Mouse (Mus musculus): ENCODE results near the gene Nadk2. TPM values are rescaled to one million over a fixed set of nuclear protein-coding genes. Genes with fewer than 3 reads are reported as not detected.
A peak's percentile ranks its signal among the peaks of the same experiment; 100 is the strongest.

The Nadk2 gene
- polyA plus RNA-seq, 1 experiment from 2014 or later, result 43.1 TPM

DNA sequence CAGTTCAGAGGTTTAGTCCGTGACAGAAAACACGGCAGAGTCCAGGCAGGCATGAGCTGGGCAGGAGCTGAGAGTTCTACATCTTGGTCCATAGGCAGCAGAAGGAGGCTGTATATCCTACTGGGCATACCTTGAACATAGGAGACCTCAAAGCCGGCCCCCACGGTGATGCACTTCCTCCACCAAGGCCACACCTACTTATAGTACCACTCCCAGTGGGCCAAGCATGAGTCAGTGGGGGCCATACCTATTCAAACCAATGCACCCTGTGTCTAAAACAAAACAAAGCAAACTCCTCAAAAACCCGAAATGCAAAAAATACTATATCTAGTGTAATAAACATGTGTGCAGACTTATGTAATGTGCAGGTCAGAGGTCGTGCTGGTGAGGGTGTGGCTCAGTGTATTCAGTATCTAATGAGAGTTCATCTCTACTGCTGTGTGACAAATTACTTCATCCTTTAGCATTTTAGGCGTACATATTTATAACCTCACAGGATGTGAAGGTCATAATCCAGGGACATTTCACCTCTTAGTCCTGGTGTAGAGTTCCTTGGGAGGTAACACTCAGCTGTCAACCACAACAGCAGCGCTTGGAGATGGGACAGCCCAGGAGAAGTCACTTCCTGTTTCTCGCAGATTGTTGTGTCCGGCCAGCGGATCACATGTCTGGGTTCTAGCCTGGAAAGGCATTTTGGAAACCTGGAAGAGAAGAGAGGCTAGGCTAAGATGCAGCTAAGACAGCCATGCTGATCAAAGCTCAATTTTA, 22.7 kb downstream of the Nadk2 start:
- 75% methylated on average over 11 of the region's 11 CpGs for WGBS
- H3K36me3 ChIP-seq, result peaks cover 20% of the 10 kb centered on the region
- H3K9me3 ChIP-seq (replicated peaks), result no peaks in the 10 kb centered on the region
- H3K27me3 ChIP-seq, result no peaks in the 10 kb centered on the region
- peak overlapping the region; percentile 29; the same call in 1 of the 2 replicates for H3K4me2 ChIP-seq (replicated peaks)
- peak overlapping the region; percentile 30; the same call in 1 of the 2 replicates for H3K27ac ChIP-seq
- H3K9ac ChIP-seq, result no peak overlapping the region
- ATAC-seq (ENCODE audit: low FRiP score), result peak; percentile 41; the same call in 1 of the 2 replicates
- H3K4me3 ChIP-seq, result no peak overlapping the region
- H3K4me1 ChIP-seq, result peaks cover 9% of the 10 kb centered on the region

DNA sequence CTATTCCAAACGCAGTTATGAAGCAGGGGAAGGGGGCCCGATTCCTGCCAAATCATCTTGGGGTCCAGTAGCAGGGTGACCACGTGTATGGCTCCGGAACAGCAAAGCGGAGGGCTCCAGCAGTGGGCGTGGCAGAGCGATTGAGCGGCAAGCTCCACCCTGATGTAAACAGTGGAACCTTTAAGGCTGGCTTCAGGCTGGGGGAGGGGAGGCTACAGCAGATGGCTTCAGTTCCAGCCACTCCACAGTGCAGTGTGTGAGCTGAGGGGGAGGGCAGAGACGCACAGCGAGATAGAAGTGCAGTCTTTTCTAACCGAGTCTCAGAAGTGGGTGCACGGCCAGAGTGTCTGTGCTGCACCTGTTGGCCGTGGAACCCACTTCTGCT, 23.3 kb downstream of the Nadk2 start:
- WGBS, result 18% methylated on average over 13 of the region's 13 CpGs
- no peaks in the 10 kb centered on the region for H3K9me3 ChIP-seq (replicated peaks)
- H3K36me3 ChIP-seq, result peaks cover 20% of the 10 kb centered on the region
- H3K4me2 ChIP-seq (replicated peaks), result peak overlapping the region; percentile 29
- peaks cover 9% of the 10 kb centered on the region for H3K4me1 ChIP-seq
- H3K27me3 ChIP-seq, result no peaks in the 10 kb centered on the region
- peak; percentile 94 for ATAC-seq (ENCODE audit: low FRiP score)
- H3K4me3 ChIP-seq, result no peak overlapping the region
- 0 out of 2 replicates have a peak overlapping the region, but pooled peaks have one; percentile 17 for H3K27ac ChIP-seq
- H3K9ac ChIP-seq, result no peak overlapping the region

DNA sequence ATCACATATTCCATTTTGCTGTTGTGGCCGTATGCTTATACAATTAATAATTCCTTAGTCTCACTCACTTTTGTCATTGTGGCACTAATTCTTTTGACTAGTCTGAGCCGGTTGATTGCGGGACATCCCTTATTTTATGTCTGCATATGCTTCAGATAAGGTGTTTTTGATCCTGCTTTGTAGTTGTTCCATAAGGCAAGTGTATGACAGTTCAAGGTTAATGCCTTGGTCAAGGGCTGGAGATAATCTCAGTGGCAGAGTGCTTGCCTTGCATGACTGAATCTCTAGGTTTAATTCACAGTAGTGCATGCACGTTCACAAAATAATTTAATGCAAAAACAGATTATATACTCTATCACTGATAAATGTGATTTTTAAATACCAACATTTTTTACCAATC, 25.8 kb downstream of the Nadk2 start:
- Histone ChIP-seq H3K4me2 (replicated peaks) (no peak overlapping the region), H3K4me3 (no peak overlapping the region), H3K27me3 (no peaks in the 10 kb centered on the region), H3K36me3 (peaks cover 38% of the 10 kb centered on the region), H3K9ac (no peak overlapping the region), H3K27ac (no peak overlapping the region), H3K4me1 (peaks cover 9% of the 10 kb centered on the region), H3K9me3 (replicated peaks) (no peaks in the 10 kb centered on the region)
- ATAC-seq (ENCODE audit: low FRiP score), result no peak
- 95% methylated on average over 4 of the region's 4 CpGs for WGBS

DNA sequence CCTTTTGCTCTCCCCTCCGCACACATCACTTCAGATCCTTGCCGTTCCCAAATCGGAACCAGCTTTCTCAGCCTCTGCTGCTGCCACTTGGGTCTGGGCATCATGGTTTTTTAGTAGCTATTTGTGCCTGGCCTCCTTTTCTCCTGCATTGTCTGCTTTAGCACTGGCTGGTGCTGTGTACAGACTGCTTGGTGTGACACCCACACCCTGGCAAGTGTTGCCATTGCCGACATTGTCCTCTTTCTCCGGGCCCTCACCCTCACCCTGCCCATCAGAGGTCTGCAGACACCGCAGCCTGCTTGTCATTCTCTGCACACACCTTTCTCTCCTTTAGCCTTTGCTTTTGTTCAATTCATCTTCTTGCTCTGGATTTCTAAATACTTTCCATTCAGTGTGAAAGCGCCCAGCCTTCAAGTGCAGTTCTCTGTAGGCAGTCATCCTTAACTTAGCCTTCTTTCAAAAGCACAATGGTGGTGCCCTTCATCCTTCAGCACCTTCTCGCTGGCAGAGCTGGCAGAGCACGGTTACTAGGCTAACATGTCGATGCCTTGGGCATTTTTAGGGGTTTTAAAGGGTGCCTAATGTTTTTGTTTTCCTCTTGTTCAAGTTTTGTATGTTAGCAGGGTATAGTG, 29.5 kb downstream of the Nadk2 start:
- H3K4me2 ChIP-seq (replicated peaks), result no peak overlapping the region
- peaks cover 41% of the 10 kb centered on the region for H3K36me3 ChIP-seq
- H3K9me3 ChIP-seq (replicated peaks), result no peaks in the 10 kb centered on the region
- no peaks in the 10 kb centered on the region for H3K27me3 ChIP-seq
- H3K27ac ChIP-seq, result no peak overlapping the region; the same call in 1 of the 2 replicates
- WGBS, result 84% methylated on average over 10 of the region's 10 CpGs
- no peak for ATAC-seq (ENCODE audit: low FRiP score)
- H3K9ac ChIP-seq, result no peak overlapping the region
- H3K4me1 ChIP-seq, result no peaks in the 10 kb centered on the region
- H3K4me3 ChIP-seq, result no peak overlapping the region

DNA sequence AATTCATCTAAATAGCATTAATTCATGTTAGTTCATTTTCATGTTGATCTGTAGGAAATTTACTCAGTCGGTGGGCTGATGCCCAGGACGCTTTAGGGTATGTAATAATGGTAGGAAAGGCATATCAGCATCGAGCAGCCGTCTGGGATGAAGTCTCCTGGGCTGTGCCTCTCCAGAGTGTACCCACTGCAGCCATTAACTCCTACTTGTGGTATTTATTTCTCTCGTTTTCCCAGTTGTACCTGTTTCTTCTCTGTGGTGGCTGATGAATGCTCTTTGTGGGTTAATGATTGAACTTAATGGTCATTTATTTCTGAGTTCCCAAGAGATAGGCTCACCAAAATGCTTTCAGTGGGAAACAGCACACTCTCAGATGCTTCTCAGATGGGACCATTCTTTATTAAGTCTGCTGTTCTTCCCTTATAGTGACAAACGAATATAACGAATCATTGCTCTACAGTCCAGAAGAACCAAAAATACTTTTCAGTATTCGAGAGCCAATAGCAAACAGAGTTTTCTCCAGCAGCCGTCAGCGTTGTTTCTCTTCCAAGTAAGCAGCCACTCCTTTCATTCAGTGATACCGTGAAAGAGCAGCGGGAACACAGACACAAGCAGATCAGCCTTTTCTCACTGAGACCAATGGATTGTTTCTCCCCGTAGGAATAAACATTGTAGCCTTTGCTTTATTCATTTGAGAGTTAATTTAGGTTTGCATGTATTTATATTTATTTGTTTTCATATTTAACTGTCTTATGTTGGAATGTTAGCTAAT, 35.4 kb downstream of the Nadk2 start:
- Histone ChIP-seq H3K27ac (no peak overlapping the region), H3K9ac (no peak overlapping the region), H3K36me3 (peaks cover 41% of the 10 kb centered on the region), H3K27me3 (no peaks in the 10 kb centered on the region), H3K9me3 (replicated peaks) (no peaks in the 10 kb centered on the region), H3K4me3 (no peak overlapping the region), H3K4me2 (replicated peaks) (no peak overlapping the region), H3K4me1 (no peaks in the 10 kb centered on the region)
- ATAC-seq (ENCODE audit: low FRiP score), result no peak
- 86% methylated on average over 13 of the region's 13 CpGs for WGBS

DNA sequence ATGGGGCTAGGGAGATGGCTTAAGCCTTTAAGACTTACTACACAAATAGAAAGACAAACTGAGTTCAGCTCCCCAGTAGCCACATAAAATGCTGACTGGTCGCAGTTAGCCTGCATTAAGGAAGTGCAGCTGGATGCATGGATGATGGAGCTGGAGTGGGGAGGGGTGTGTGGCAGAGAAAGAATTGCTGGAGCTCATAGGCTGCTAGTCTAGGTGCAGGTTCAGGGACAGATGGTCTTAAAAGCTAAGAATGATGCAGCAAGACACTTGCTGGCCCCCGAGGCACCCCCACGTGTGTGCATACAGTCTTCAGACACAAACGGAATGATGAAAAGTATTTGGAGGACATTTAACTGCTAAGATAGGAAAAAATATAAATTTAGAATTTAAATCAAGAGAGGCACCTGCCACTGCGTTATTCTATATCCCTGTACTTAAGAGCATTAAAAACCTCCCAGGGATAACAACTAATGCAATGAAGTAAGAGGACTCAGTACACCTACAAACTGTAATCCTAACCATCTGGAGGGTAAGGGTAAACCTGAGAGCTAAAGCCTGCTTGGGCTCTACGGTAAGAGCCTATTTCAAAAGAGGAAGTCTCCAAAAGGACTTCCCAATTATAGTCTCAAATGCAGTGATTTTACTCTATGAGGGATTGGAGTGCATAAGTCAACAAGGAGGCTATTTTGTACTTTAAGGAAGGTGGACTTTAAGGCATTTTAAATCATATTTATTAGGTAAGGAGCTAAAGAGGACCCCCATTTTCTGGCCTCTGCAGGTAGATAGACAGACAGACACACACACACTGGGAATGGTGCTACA, 39.7 kb downstream of the Nadk2 start:
- no peak for ATAC-seq (ENCODE audit: low FRiP score)
- no peaks in the 10 kb centered on the region for H3K4me1 ChIP-seq
- H3K9me3 ChIP-seq (replicated peaks), result no peaks in the 10 kb centered on the region
- H3K36me3 ChIP-seq, result peaks cover 57% of the 10 kb centered on the region
- H3K9ac ChIP-seq, result no peak overlapping the region
- no peak overlapping the region for H3K4me3 ChIP-seq
- no peaks in the 10 kb centered on the region for H3K27me3 ChIP-seq
- H3K27ac ChIP-seq, result no peak overlapping the region
- 91% methylated on average over 6 of the region's 6 CpGs for WGBS
- H3K4me2 ChIP-seq (replicated peaks), result no peak overlapping the region

DNA sequence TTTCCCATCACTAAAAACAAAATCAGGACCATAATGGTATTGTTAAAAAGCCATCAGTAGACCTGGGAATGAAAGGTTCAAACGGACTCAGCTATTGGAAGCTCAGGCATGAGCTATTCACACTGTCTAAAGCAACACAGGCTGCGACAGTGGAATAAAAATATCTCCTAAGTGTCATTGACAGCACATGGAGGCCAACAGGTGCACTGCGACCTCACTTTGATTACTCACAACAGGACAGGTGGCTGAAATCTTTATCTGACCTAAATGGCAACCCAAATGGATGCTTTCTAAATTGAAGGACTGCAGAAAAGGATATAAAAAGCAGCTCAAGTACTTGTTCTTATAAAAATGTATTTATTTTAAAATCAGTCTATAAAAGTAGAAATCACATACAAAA, 40.6 kb downstream of the Nadk2 start:
- no peaks in the 10 kb centered on the region for H3K4me1 ChIP-seq
- H3K27me3 ChIP-seq, result no peaks in the 10 kb centered on the region
- peaks cover 59% of the 10 kb centered on the region for H3K36me3 ChIP-seq
- H3K9me3 ChIP-seq (replicated peaks), result no peaks in the 10 kb centered on the region
- no peak overlapping the region for H3K4me2 ChIP-seq (replicated peaks)
- no peak overlapping the region for H3K4me3 ChIP-seq
- WGBS, result 75% methylated on average over 3 of the region's 3 CpGs
- H3K9ac ChIP-seq, result no peak overlapping the region
- ATAC-seq (ENCODE audit: low FRiP score), result no peak
- no peak overlapping the region for H3K27ac ChIP-seq

DNA sequence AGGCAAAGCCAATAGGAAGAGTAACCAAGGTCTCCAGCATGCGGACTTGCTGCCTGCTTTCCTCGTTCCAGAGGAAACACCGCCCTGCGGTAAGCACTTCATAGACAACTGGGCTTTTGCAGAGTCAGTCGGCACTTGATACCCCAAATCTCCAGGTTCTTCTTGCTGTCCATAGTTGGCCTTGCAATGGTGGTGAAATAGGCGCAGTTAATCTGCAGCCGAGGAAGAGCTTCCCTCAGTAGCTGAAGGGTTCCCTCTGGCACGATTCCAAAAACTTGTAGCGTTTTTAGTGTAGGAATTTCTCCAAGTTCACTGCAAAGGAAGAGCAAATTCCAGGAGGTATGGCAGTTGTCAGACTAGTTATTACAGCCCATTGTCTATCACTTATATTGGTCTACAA, 42.5 kb downstream of the Nadk2 start:
- no peaks in the 10 kb centered on the region for H3K9me3 ChIP-seq (replicated peaks)
- H3K9ac ChIP-seq, result no peak overlapping the region
- H3K27me3 ChIP-seq, result no peaks in the 10 kb centered on the region
- ATAC-seq (ENCODE audit: low FRiP score), result no peak
- 84% methylated on average over 9 of the region's 9 CpGs for WGBS
- no peak overlapping the region for H3K27ac ChIP-seq
- no peaks in the 10 kb centered on the region for H3K4me1 ChIP-seq
- H3K4me2 ChIP-seq (replicated peaks), result no peak overlapping the region
- H3K4me3 ChIP-seq, result no peak overlapping the region
- H3K36me3 ChIP-seq, result peaks cover 65% of the 10 kb centered on the region

DNA sequence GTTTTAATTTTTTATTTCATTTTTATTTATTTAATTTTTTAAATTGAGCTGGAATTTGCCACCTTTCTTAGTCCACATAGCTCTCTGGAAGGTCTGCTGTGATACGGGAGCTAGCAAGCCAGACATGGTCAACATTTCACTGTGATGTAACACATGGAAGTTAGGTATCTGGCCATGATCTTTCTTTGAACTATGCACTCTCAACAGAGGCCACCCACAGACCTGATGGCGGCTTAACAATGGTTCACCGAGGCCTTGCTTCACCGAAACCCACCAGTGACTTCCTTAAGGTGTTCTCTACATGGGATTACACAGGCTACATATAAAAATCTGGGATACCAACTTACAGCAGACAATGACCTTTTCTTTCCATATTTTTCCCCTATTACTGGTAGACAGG, 43.1 kb downstream of the Nadk2 start:
- H3K36me3 ChIP-seq, result peaks cover 71% of the 10 kb centered on the region
- ATAC-seq (ENCODE audit: low FRiP score), result no peak
- no peak overlapping the region for H3K4me3 ChIP-seq
- no peak overlapping the region for H3K4me2 ChIP-seq (replicated peaks)
- H3K27ac ChIP-seq, result no peak overlapping the region
- 76% methylated on average over 4 of the region's 4 CpGs for WGBS
- no peaks in the 10 kb centered on the region for H3K27me3 ChIP-seq
- H3K9me3 ChIP-seq (replicated peaks), result no peaks in the 10 kb centered on the region
- H3K4me1 ChIP-seq, result no peaks in the 10 kb centered on the region
- H3K9ac ChIP-seq, result no peak overlapping the region

DNA sequence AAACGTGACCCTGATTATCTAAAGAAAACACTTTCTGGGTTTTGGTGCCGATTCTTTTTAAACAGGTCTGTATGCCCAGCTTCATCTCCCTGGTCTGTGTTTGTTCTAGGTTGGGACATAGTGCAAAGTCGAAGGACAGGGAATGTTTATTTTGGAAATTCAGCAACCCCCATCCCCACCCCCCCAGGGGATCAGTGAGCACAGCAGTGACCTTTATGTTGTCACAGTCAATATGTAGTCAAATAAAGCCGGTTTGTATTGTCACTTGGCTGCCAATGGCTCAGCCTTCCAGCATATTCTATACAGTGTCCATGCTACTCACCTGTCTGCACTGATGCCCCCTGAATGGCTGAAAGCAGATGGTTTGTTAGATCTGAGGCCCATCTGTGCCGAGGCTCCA, 43.5 kb downstream of the Nadk2 start:
- H3K27me3 ChIP-seq, result no peaks in the 10 kb centered on the region
- peaks cover 74% of the 10 kb centered on the region for H3K36me3 ChIP-seq
- H3K4me3 ChIP-seq, result no peak overlapping the region
- H3K4me2 ChIP-seq (replicated peaks), result no peak overlapping the region
- no peaks in the 10 kb centered on the region for H3K4me1 ChIP-seq
- no peak overlapping the region for H3K9ac ChIP-seq
- 64% methylated on average over 5 of the region's 5 CpGs for WGBS
- no peak for ATAC-seq (ENCODE audit: low FRiP score)
- no peaks in the 10 kb centered on the region for H3K9me3 ChIP-seq (replicated peaks)
- H3K27ac ChIP-seq, result no peak overlapping the region

DNA sequence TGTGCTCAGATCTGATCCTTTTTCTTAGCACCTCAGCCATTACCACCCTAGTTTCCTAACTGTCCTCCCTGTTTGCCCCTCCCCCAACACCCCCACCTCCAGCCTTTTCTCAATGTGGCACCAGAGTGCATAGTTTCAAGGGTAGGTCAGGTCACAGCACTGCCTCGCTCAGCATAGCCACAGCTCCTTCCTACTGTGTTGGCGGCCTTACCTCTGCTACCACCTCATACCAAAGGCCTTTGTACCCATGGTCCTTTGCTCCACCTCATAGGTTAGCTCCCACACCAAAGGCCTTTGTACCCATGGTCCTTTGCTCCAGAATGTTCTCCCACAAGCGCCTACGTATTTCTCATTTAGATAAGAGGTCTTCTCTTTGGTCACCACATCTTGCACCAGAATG, 47.8 kb downstream of the Nadk2 start:
- ATAC-seq (ENCODE audit: low FRiP score), result no peak
- H3K27ac ChIP-seq, result no peak overlapping the region
- WGBS, result 93% methylated on average over 4 of the region's 4 CpGs

DNA sequence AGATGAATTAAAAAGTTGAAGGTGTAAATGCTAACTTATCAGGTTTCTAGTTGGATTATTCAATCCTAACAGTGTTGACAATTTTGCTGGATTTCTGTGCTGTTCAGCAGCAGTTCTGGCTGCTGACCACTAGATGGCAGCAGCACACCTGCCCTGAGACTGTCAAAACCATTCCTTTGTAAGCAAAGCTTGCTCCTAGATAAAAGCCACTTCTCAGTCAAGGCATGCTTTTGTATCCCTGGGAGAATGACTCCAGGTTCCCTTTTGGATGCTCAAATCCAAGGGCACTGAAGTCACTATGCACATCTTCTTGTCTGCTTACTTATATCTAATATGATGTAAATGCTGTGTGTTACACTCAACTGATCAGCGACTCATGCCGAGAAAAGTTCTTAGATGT, 49.0 kb downstream of the Nadk2 start:
- H3K4me3 ChIP-seq, result no peak overlapping the region
- peaks cover 81% of the 10 kb centered on the region for H3K36me3 ChIP-seq
- WGBS, result 98% methylated on average over 2 of the region's 2 CpGs
- ATAC-seq (ENCODE audit: low FRiP score), result peak; percentile 58; the same call in 1 of the 2 replicates
- no peak overlapping the region for H3K9ac ChIP-seq
- no peaks in the 10 kb centered on the region for H3K27me3 ChIP-seq
- H3K9me3 ChIP-seq (replicated peaks), result no peaks in the 10 kb centered on the region
- no peak overlapping the region for H3K27ac ChIP-seq
- no peak overlapping the region for H3K4me2 ChIP-seq (replicated peaks)
- no peaks in the 10 kb centered on the region for H3K4me1 ChIP-seq

More for the DNA sequence above, 47.8 kb downstream of the Nadk2 start:
- Histone ChIP-seq H3K4me1 (no peaks in the 10 kb centered on the region), H3K4me3 (no peak overlapping the region), H3K36me3 (peaks cover 81% of the 10 kb centered on the region), H3K4me2 (replicated peaks) (no peak overlapping the region), H3K9ac (no peak overlapping the region), H3K9me3 (replicated peaks) (no peaks in the 10 kb centered on the region), H3K27me3 (no peaks in the 10 kb centered on the region)
